Mouse (Mus musculus): ENCODE data around the gene Fez1. TPM values are rescaled to one million over a fixed set of nuclear protein-coding genes. Genes with fewer than 3 reads are reported as not detected.

The Fez1 gene
- total RNA-seq, 2 experiments from 2014 or later = 11.1 to 13.2 TPM

GRCm38 (mm10) chr9:36890552-36890951 is 68.9 kb downstream of the Fez1 start:
- peak in 1 of 2 experiments; percentile 28 for DNase-seq (ENCODE audit: low spot score in 2 of 2)

GRCm38 (mm10) chr9:36893413-36893990 is 71.8 kb downstream of the Fez1 start:
- DNase-seq (ENCODE audit: low spot score in 2 of 2) = no peak

GRCm38 (mm10) chr9:36894242-36894641 is 72.6 kb downstream of the Fez1 start:
- DNase-seq (ENCODE audit: low spot score in 2 of 2) = no peak

- DNase-seq (ENCODE audit: low spot score in 2 of 2) = peak; percentile 28 to 55
Measured at GRCm38 (mm10) chr9:36895009-36895693, 73.5 kb downstream of the Fez1 start.

- DNase-seq (ENCODE audit: low spot score in 2 of 2) = peak in 1 of 2 experiments; percentile 22
Measured at GRCm38 (mm10) chr9:36898560-36898959, 76.9 kb downstream of the Fez1 start.

GRCm38 (mm10) chr9:36900464-36900863 is 78.8 kb downstream of the Fez1 start:
- DNase-seq (ENCODE audit: low spot score in 2 of 2) = no peak

- no peak for DNase-seq (ENCODE audit: low spot score in 2 of 2)
Measured at GRCm38 (mm10) chr9:36905452-36905851, 83.8 kb downstream of the Fez1 start.

GRCm38 (mm10) chr9:36916362-36916761 is 94.7 kb downstream of the Fez1 start:
- DNase-seq (ENCODE audit: low spot score in 2 of 2) = peak; percentile 70 to 77

GRCm38 (mm10) chr9:36916915-36917314 is 95.3 kb downstream of the Fez1 start:
- peak in 1 of 2 experiments; percentile 30 for DNase-seq (ENCODE audit: low spot score in 2 of 2)

GRCm38 (mm10) chr9:36918582-36918981 is 96.9 kb downstream of the Fez1 start:
- no peak for DNase-seq (ENCODE audit: low spot score in 2 of 2)

GRCm38 (mm10) chr9:36919472-36919871 is 97.8 kb downstream of the Fez1 start:
- DNase-seq (ENCODE audit: low spot score in 2 of 2) = no peak

GRCm38 (mm10) chr9:36921718-36922415 is 100.2 kb downstream of the Fez1 start:
- no peak for DNase-seq (ENCODE audit: low spot score in 2 of 2)

GRCm38 (mm10) chr9:36923753-36924152 is 102.1 kb downstream of the Fez1 start:
- DNase-seq (ENCODE audit: low spot score in 2 of 2) = no peak

Other genes with a start within 250 kb of the Fez1 start
- gene Gm17689, start 239.2 kb upstream of the Fez1 start, total RNA-seq (2021) = not detected
- not detected for gene A630095E13Rik, start 178.5 kb upstream of the Fez1 start, total RNA-seq (2021)
- not detected for gene Acrv1, start 128.6 kb upstream of the Fez1 start, total RNA-seq (2021)
- 10 to 100 TPM in 1 of 2 experiments, 1 to 10 TPM in 1; 8.1 to 11.5 TPM for gene Chek1, start 94.8 kb upstream of the Fez1 start, total RNA-seq (2021)
- 100 to 1,000 TPM; 137 to 144 TPM for gene Stt3a, start 54.2 kb upstream of the Fez1 start, total RNA-seq (2021)
- 10 to 100 TPM; 51.3 to 55.9 TPM for gene Ei24, start 24.5 kb upstream of the Fez1 start, total RNA-seq (2021)

Data from gastrocnemius, postnatal 4 days (tissue).